Mouse (Mus musculus): ENCODE measurements around the gene Pgam5. TPM values are rescaled to one million over a fixed set of nuclear protein-coding genes. Genes with fewer than 3 reads are reported as not detected.

The Pgam5 gene
- 10 to 100 TPM; 49.0 to 59.0 (median 56.8) TPM for total RNA-seq (2022)

GRCm38 (mm10) chr5:110269141-110270101 is at the start of gene Pgam5:
Gene Pgam5, minus strand, starts transcription at chr5:110269913.
- peak; percentile 77 for DNase-seq

- no peak for DNase-seq
These were observed 43.4 kb upstream of the Pgam5 start for GRCm38 (mm10) chr5:110313127-110313526.

GRCm38 (mm10) chr5:110308861-110309260 is 39.1 kb upstream of the Pgam5 start:
- DNase-seq = no peak

GRCm38 (mm10) chr5:110300591-110300990 is 30.9 kb upstream of the Pgam5 start:
- no peak for DNase-seq

- no peak for DNase-seq
These were observed 26.9 kb upstream of the Pgam5 start for GRCm38 (mm10) chr5:110296637-110297036.

- no peak for DNase-seq
These were observed 21.9 kb upstream of the Pgam5 start for GRCm38 (mm10) chr5:110291649-110292048.

- DNase-seq = no peak
These were observed 17.4 kb upstream of the Pgam5 start for GRCm38 (mm10) chr5:110287084-110287475.

- DNase-seq = no peak
These were observed 16.9 kb upstream of the Pgam5 start for GRCm38 (mm10) chr5:110286446-110287083.

GRCm38 (mm10) chr5:110285770-110286445 is 16.2 kb upstream of the Pgam5 start, which contains the start of the genes Pxmp2 and Pole:
Gene Pxmp2, minus strand, starts transcription at chr5:110286186.
Gene Pole, plus strand, starts transcription at chr5:110286306.
- peak; percentile 85 for DNase-seq

- no peak for DNase-seq
These were observed 15.4 kb upstream of the Pgam5 start for GRCm38 (mm10) chr5:110285156-110285555.

GRCm38 (mm10) chr5:110284536-110284935 is 14.8 kb upstream of the Pgam5 start:
- DNase-seq = no peak

GRCm38 (mm10) chr5:110281984-110282383 is 12.3 kb upstream of the Pgam5 start:
- no peak for DNase-seq

GRCm38 (mm10) chr5:110276910-110277309 is 7.2 kb upstream of the Pgam5 start:
- DNase-seq = no peak

- DNase-seq = no peak
These were observed 6.7 kb upstream of the Pgam5 start for GRCm38 (mm10) chr5:110276391-110276790.

- DNase-seq = no peak
These were observed 5.1 kb upstream of the Pgam5 start for GRCm38 (mm10) chr5:110274846-110275245.

- DNase-seq = no peak
These were observed 4.4 kb upstream of the Pgam5 start for GRCm38 (mm10) chr5:110274147-110274546.

GRCm38 (mm10) chr5:110270242-110270641 is 529 bp upstream of the Pgam5 start:
- DNase-seq = no peak

- DNase-seq = no peak
These were observed 2.8 kb downstream of the Pgam5 start for GRCm38 (mm10) chr5:110266941-110267340.

GRCm38 (mm10) chr5:110244091-110244490 is 25.6 kb downstream of the Pgam5 start:
- no peak for DNase-seq

- no peak for DNase-seq
These were observed 37.4 kb downstream of the Pgam5 start for GRCm38 (mm10) chr5:110232346-110232745.

GRCm38 (mm10) chr5:110231638-110232037 is 38.1 kb downstream of the Pgam5 start:
- no peak for DNase-seq

GRCm38 (mm10) chr5:110230780-110231461 is 38.8 kb downstream of the Pgam5 start, which contains the start of gene Ankle2:
Gene Ankle2, plus strand, starts transcription at chr5:110231004.
- DNase-seq = peak; percentile 86
